Mouse (Mus musculus): Measurements from ENCODE around the gene Pabpc4.

Gene Pabpc4

GRCm38 (mm10) chr4:123342091-123342641 lies 80.0 kb downstream of the Pabpc4 start:
- DNase-seq (ENCODE audit: extremely low spot score), result no peak

- peak; percentile 83 for DNase-seq (ENCODE audit: extremely low spot score)
Measured at GRCm38 (mm10) chr4:123342642-123343470, 80.7 kb downstream of the Pabpc4 start, which contains the start of gene Bmp8a. TSS of gene Bmp8a (minus strand) at chr4:123343252.

- no peak for DNase-seq (ENCODE audit: extremely low spot score)
Measured at GRCm38 (mm10) chr4:123343471-123343789, 81.3 kb downstream of the Pabpc4 start.
